Mouse (Mus musculus) hindbrain, embryonic 10.5 days (tissue): ENCODE measurements around the gene Gm21188. TPM values are rescaled to one million over a fixed set of nuclear protein-coding genes. Genes with fewer than 3 reads are reported as not detected.
A peak's percentile ranks its signal among the peaks of the same experiment; 100 is the strongest.
"Not testable (repeated sequence)": the region's sequence is repeated elsewhere in the genome, so short reads cannot be mapped to it uniquely, and the experiment has no call there.

Source experiments
- DNase-seq: peaks from one replicate; pipeline ENCODE4 v3.0.0-alpha.2; 2017; ENCODE audit warnings: low spot score
- H3K27ac ChIP-seq: fragments of 300-500 bp; sonication (generic); 2 replicates; pipeline ENCODE4 v1.5.1; 2016; ENCODE audit warnings: mild to moderate bottlenecking, moderate library complexity
- H3K27me3 ChIP-seq: fragments of 300-500 bp; sonication (generic); 2 replicates; pipeline ENCODE4 v1.6.1; 2016; ENCODE audit warnings: mild to moderate bottlenecking; ENCODE audit not compliant: poor library complexity, insufficient read depth, severe bottlenecking
- H3K36me3 ChIP-seq: fragments of 300-500 bp; sonication (generic); 2 replicates; pipeline ENCODE4 v1.6.1; 2016; ENCODE audit warnings: mild to moderate bottlenecking, moderate library complexity
- H3K4me1 ChIP-seq: fragments of 300-500 bp; sonication (generic); replicated peaks from 2 replicates; pipeline ENCODE4 v1.6.1; 2016; ENCODE audit warnings: mild to moderate bottlenecking
- H3K4me3 ChIP-seq: fragments of 300-500 bp; sonication (generic); 2 replicates; pipeline ENCODE4 v1.5.1; 2016; ENCODE audit warnings: mild to moderate bottlenecking, moderate library complexity
- H3K9me3 ChIP-seq: fragments of 300-500 bp; sonication (generic); 2 replicates; pipeline ENCODE4 v1.6.1; 2016; ENCODE audit warnings: mild to moderate bottlenecking, moderate library complexity
- WGBS: fragments of 180-500 bp; shearing (Covaris S2); methylation state at CpG from one replicate; pipeline ENCODE4 v1.1.7; 2016; 5-methylcytosine and 5-hydroxymethylcytosine counted together
- polyA plus RNA-seq: library from polyadenylated mRNA; unstranded; fragments of >200 nt; fragmentation: Nextera tagmentation; extraction: Ambion mirVana; gene quantifications from 2 replicates; pipeline ENCODE4 v1.2.1, GENCODE M21; 2016

The Gm21188 gene
- polyA plus RNA-seq, 1 experiment from 2014 or later, result not detected

DNA sequence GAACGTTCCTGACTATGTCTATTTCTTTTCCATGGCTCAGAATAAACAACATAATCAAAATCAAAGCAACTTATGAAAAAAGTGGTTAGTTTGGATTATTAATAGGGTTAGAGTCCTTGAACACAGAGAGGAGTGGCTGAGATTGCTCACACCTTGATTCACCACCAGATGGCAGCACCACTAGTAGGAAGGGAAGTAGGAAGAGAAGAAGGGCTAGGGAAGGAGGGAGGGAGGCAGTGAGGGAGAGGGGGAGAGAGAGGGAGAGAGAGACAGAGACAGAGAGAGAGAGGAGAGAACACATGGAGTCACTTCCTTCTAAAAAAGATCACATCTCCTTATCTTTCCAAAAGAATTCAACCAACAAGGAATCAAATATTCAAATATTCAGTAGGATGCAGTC, 10.8 kb downstream of the Gm21188 start:
- H3K27ac ChIP-seq, H3K9me3 ChIP-seq, H3K4me1 ChIP-seq, DNase-seq, H3K36me3 ChIP-seq, H3K4me3 ChIP-seq: not testable (repeated sequence)
- WGBS, result no CpG with 5 or more reads among the region's 1 CpGs
- H3K27me3 ChIP-seq, result peaks cover 35% of the 10 kb centered on the region

DNA sequence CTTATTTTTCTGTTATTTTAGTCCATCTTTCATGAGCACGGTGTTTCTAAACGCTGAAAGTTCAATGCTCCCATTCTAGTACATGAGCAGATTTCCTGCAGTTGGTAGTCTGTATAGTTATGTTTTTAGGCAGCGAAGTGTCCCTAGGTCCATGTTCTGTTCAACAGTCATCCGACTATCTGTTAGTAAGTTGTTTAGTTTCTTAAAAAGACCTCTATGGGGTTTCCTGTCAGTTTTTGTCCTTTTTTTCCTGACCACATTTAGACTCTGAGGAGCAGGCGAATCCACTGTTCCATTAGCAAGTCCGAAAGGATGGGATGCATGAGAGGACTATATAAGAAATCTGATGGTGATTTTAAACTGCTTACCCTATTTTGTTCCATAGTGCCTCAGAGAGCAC, 14.1 kb downstream of the Gm21188 start:
- H3K36me3 ChIP-seq, H3K4me3 ChIP-seq, DNase-seq, H3K4me1 ChIP-seq, H3K27ac ChIP-seq, H3K9me3 ChIP-seq: not testable (repeated sequence)
- 5% methylated on average over 6 of the region's 6 CpGs for WGBS
- peaks cover 51% of the 10 kb centered on the region for H3K27me3 ChIP-seq

DNA sequence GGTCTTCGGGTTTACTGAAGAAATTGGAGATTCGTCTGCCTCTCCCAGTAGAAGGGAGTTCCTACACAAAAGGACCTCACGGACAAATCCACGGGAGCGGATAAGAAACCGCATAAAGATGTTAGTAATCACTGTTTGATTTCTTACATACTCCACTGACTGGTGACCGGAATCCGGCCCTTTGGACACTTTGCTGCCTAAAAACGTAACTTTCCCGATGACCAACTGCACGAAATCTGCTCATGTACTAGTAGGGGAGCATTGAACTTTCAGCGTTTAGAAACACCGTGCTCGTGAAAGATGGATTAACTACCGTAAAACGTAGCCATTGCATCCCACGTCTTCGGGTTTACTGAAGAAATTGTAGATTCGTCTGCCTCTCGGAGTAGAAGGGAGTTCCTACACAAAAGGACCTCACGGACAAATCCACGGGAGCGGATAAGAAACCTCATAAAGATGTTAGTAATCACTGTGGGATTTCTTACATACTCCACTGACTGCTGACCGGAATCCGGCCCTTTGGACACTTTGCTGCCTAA, 15.3 kb downstream of the Gm21188 start:
- not testable (repeated sequence) for H3K4me3 ChIP-seq, H3K4me1 ChIP-seq, H3K36me3 ChIP-seq, H3K9me3 ChIP-seq, H3K27ac ChIP-seq
- peaks cover 45% of the 10 kb centered on the region for H3K27me3 ChIP-seq
- peak; percentile 6 for DNase-seq
- WGBS, result 2% methylated on average over 25 of the region's 25 CpGs

DNA sequence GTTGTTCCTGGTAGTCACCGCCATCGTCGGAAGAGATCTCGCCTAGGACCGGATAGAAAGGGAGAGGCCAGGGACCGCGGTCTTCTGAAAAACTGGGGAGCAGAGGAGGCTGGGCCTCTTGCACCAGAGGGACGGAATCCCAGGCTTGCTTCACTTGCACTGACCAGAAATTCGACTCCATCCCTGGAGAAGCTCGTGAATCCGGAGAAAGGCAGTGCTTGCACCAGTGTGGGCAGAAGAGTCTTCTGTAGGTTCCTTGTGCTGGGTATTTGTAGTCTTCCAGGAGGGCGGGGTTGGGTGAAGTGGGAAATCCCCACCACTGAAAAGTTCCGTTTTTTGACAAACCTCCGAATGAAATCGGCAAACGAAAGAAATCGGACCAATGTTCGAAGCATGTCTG, 16.8 kb downstream of the Gm21188 start:
- not testable (repeated sequence) for H3K4me1 ChIP-seq, H3K4me3 ChIP-seq, H3K27ac ChIP-seq, H3K9me3 ChIP-seq, DNase-seq, H3K36me3 ChIP-seq
- H3K27me3 ChIP-seq, result peaks cover 44% of the 10 kb centered on the region
- 1% methylated on average over 11 of the region's 18 CpGs for WGBS

DNA sequence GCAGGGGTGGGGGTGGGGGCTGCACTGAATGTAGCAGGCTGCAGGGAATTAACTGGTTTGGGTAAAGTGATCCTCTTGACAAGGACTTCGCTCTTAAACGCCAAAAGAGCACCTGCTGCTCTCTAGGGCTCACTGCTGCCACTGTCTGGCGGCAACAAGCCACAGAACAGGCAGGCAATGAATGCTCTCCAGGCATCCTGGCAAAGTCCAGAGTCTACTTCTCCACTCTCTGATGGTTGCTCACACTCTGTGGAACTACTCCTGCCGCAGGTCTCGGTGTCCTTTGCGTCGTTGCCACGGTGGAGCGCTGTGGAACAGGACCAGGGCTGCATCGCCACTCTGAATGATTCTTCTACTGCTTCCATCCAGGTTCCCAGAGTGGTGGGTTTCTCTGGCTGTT, 17.4 kb downstream of the Gm21188 start:
- WGBS, result under 1% methylated on average over 3 of the region's 10 CpGs
- H3K9me3 ChIP-seq, H3K36me3 ChIP-seq, H3K27ac ChIP-seq, DNase-seq, H3K4me3 ChIP-seq, H3K4me1 ChIP-seq: not testable (repeated sequence)
- H3K27me3 ChIP-seq, result peaks cover 43% of the 10 kb centered on the region

- H3K4me1 ChIP-seq, H3K4me3 ChIP-seq, H3K9me3 ChIP-seq, H3K36me3 ChIP-seq, H3K27ac ChIP-seq, DNase-seq: not testable (repeated sequence)
- WGBS, result 2% methylated on average over 19 of the region's 19 CpGs
- peaks cover 35% of the 10 kb centered on the region for H3K27me3 ChIP-seq
Observed at GRCm38 (mm10) chr13:120033516-120034190, 18.3 kb downstream of the Gm21188 start.

DNA sequence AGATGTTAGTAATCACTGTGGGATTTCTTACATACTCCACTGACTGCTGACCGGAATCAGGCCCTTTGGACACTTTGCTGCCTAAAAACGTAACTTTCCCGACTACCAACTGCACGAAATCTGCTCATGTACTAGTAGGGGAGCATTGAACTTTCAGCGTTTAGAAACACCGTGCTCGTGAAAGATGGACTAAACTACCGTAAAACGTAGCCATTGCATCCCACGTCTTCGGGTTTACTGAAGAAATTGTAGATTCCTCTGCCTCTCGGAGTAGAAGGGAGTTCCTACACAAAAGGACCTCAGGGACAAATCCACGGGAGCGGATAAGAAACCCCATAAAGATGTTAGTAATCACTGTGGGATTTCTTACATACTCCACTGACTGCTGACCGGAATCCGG, 20.3 kb downstream of the Gm21188 start:
- not testable (repeated sequence) for H3K4me1 ChIP-seq, DNase-seq, H3K27ac ChIP-seq, H3K4me3 ChIP-seq, H3K36me3 ChIP-seq, H3K9me3 ChIP-seq
- 1% methylated on average over 16 of the region's 16 CpGs for WGBS
- H3K27me3 ChIP-seq, result peaks cover 28% of the 10 kb centered on the region

DNA sequence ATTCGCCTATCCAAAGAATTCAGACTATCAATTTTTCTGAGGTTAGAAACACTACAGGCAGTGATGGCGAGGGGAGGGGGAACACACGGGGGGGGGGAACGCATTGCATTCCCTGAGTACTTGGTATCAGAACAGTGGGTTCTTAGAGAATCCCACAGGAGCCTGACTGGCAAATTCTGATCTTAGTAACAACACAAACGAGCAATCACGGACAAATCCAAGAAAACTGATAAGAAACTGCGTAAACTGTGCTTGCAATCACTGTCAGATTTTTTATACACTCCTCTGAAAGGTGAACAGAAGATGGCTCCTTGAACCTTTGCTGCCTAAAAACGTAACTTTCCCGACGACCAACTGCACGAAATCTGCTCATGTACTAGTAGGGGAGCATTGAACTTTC, 24.6 kb downstream of the Gm21188 start:
- not testable (repeated sequence) for DNase-seq, H3K4me3 ChIP-seq, H3K9me3 ChIP-seq, H3K27ac ChIP-seq, H3K4me1 ChIP-seq, H3K36me3 ChIP-seq
- peaks cover 34% of the 10 kb centered on the region for H3K27me3 ChIP-seq
- 2% methylated on average over 11 of the region's 11 CpGs for WGBS

GRCm38 (mm10) chr13:120026911-120027310, 25.1 kb downstream of the Gm21188 start, which contains the start of gene Gm36079:
Gm36079 (minus strand) TSS chr13:120027011.
- not testable (repeated sequence) for H3K9me3 ChIP-seq, DNase-seq, H3K27ac ChIP-seq, H3K36me3 ChIP-seq, H3K4me1 ChIP-seq, H3K4me3 ChIP-seq
- H3K27me3 ChIP-seq, result peaks cover 31% of the 10 kb centered on the region
- WGBS, result 2% methylated on average over 7 of the region's 17 CpGs

- H3K27ac ChIP-seq, H3K36me3 ChIP-seq, H3K9me3 ChIP-seq, H3K4me3 ChIP-seq, DNase-seq, H3K4me1 ChIP-seq: not testable (repeated sequence)
- peaks cover 30% of the 10 kb centered on the region for H3K27me3 ChIP-seq
- WGBS, result 0% methylated on average over 3 of the region's 13 CpGs
Observed at GRCm38 (mm10) chr13:120026373-120026772, 25.6 kb downstream of the Gm21188 start.

DNA sequence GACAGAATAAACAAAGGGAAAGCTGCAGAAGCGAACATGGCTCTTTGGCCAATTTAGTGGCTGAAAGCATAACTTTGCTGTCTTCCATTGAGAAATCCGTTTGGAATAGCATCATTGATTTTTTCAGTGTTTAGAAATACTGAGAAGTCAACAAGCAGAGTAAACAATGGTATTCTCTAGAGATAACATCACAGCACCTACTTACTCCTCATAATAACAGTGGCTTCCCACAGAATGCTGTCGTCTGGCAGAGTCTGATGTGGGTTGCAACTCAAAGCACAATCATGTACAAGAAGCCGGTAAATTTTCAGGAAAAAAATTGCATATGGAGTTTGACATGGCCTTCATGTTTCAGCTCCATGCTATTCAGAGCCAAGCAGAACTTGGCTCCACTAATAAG, 26.4 kb downstream of the Gm21188 start:
- not testable (repeated sequence) for DNase-seq, H3K4me1 ChIP-seq, H3K27ac ChIP-seq, H3K4me3 ChIP-seq, H3K36me3 ChIP-seq, H3K9me3 ChIP-seq
- WGBS, result 9% methylated on average over 4 of the region's 4 CpGs
- H3K27me3 ChIP-seq, result peaks cover 30% of the 10 kb centered on the region

GRCm38 (mm10) chr13:120025004-120025403, 27.0 kb downstream of the Gm21188 start:
- H3K36me3 ChIP-seq, H3K27ac ChIP-seq, H3K4me1 ChIP-seq, H3K4me3 ChIP-seq, H3K9me3 ChIP-seq: not testable (repeated sequence)
- H3K27me3 ChIP-seq, result peaks cover 34% of the 10 kb centered on the region
- WGBS, result 3% methylated on average over 21 of the region's 21 CpGs
- DNase-seq, result peak; percentile 10

DNA sequence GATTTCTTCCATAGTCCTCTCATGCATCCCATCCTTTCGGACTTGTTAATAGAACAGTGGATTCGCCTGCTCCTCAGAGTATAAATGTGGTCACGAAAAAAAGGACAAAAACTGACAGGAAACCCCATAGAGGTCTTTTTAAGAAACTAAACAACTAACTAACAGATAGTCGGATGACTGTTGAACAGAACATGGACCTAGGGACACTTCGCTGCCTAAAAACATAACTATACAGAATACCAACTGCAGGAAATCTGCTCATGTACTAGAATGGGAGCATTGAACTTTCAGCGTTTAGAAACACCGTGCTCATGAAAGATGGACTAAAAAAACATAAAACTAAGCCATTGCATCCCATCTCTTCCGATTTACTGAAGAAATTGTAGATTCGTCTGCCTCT, 27.4 kb downstream of the Gm21188 start:
- 8% methylated on average over 9 of the region's 9 CpGs for whole genome bisulfite sequencing
- H3K4me1 ChIP-seq, H3K36me3 ChIP-seq, H3K4me3 ChIP-seq, H3K9me3 ChIP-seq, H3K27ac ChIP-seq: not testable (repeated sequence)
- peak; percentile 5 for DNase-seq
- peaks cover 36% of the 10 kb centered on the region for H3K27me3 ChIP-seq

GRCm38 (mm10) chr13:120021477-120021876, 30.5 kb downstream of the Gm21188 start:
- not testable (repeated sequence) for H3K36me3 ChIP-seq, H3K27ac ChIP-seq, H3K4me3 ChIP-seq, H3K4me1 ChIP-seq, H3K9me3 ChIP-seq, DNase-seq
- WGBS, result no CpG with 5 or more reads among the region's 1 CpGs
- peaks cover 32% of the 10 kb centered on the region for H3K27me3 ChIP-seq
